Mouse (Mus musculus): ENCODE measurements at regions not wholly inside any gene's neighbourhood (a gene's known extent, or its start where the extent isn't known, plus 50 kb on each side); places are given as distances from the start of the nearest gene placed in this dataset.

DNA sequence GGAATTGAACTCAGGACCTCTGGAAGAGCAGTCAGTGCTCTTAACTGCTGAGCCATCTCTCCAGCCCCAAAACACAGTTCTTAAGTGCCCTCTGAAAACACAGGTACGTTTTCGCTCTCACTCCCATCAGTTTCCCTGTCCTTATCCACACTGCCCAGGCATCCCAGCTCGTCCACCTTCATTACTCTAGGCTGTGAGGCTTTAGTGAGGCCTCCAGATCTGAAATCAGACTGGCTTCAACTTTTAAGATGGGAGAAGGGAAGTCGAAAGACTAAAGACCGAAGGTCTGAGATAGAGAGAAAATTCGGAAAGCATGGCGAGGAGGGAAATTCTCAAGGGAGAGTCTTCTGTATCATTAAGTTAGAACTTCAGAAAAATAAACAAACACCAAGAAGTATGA is 54.8 kb upstream of the Tet2 start:
- no peak for TF ChIP-seq CTCF (IDR thresholded peaks at IDR 0.05; ENCODE audit: control insufficient read depth, insufficient read depth, insufficient read length)
- no peak for TF ChIP-seq USF1 (IDR thresholded peaks at IDR 0.05; ENCODE audit: low read depth)
- TF ChIP-seq MAX (IDR thresholded peaks at IDR 0.05) = no peak
- no peak for TF ChIP-seq MYOG (IDR thresholded peaks at IDR 0.05; ENCODE audit: control insufficient read depth, extremely low read depth, insufficient read length)
- TF ChIP-seq FOSL1 (IDR thresholded peaks at IDR 0.05; ENCODE audit: insufficient read depth, low read length, poor library complexity, severe bottlenecking) = no peak
